Mouse (Mus musculus) CD4-positive, CD25-positive, alpha-beta regulatory T cell, adult 4 months (primary cell): ENCODE data around the gene Ddit4. TPM values are rescaled to one million over a fixed set of nuclear protein-coding genes. Genes with fewer than 3 reads are reported as not detected.
"Not testable (repeated sequence)": the region's sequence is repeated elsewhere in the genome, so short reads cannot be mapped to it uniquely, and the experiment has no call there.

Experiments used
- ATAC-seq: one replicate; pipeline ENCODE4 v1.8.0; 2017
- polyA plus RNA-seq, 2 experiments: library from polyadenylated mRNA; unstranded; fragments of 100-300 nt; shearing (Covaris generic); gene quantifications; one replicate each; pipeline ENCODE4 v1.2.1; 2017

The Ddit4 gene
- polyA plus RNA-seq, result 10 to 100 TPM; 16.6 to 32.8 TPM

GRCm38 (mm10) chr10:59951211-59952151 lies at the start of gene Ddit4:
Ddit4 (minus strand) TSS chr10:59951834.
- ATAC-seq, result peak; percentile 84

- no peak for ATAC-seq
Observed at GRCm38 (mm10) chr10:59999057-59999456, 47.4 kb upstream of the Ddit4 start.

- peak; percentile 32 for ATAC-seq
Observed at GRCm38 (mm10) chr10:59997591-59997990, 46.0 kb upstream of the Ddit4 start.

DNA sequence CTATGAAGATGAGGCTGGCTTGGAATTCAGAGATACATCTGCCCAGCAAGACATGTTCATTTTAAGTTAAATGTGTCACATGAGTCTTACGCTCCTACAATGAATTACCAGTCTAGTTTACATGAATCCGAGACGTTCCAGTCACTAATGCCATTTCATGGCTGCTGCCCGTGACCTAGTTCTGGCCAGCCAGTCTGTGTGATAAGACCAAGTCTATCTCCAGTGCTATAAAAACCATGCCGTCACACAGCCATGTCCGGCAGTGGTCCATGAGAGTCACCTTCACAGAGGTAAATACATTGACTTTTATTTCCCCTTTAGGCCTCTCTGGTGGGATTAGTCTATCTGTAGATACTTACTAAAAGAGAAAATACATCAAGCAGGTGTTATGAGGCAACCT lies 44.3 kb upstream of the Ddit4 start:
- ATAC-seq, result no peak

DNA sequence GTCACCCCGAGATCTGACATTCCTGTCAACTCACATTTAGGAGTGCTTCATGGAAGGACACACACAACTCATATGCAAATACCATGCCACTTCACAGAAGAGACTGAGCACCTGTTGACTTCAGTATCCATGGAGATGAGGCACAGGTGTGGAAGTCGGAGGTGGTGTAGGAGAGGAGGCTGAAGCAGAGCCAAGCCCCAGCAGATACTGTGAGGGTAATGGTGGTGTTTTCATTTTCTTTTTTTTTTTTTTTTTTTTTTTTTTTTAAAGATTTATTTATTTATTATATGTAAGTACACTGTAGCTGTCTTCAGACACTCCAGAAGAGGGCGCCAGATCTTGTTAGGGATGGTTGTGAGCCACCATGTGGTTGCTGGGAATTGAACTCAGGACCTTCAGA lies 42.2 kb upstream of the Ddit4 start:
- not testable (repeated sequence) for ATAC-seq

- ATAC-seq, result no peak
Observed at GRCm38 (mm10) chr10:59992024-59992423, 40.4 kb upstream of the Ddit4 start.

- no peak for ATAC-seq
Observed at GRCm38 (mm10) chr10:59991262-59991880, 39.7 kb upstream of the Ddit4 start.

- ATAC-seq, result no peak
Observed at GRCm38 (mm10) chr10:59990393-59990792, 38.8 kb upstream of the Ddit4 start.

DNA sequence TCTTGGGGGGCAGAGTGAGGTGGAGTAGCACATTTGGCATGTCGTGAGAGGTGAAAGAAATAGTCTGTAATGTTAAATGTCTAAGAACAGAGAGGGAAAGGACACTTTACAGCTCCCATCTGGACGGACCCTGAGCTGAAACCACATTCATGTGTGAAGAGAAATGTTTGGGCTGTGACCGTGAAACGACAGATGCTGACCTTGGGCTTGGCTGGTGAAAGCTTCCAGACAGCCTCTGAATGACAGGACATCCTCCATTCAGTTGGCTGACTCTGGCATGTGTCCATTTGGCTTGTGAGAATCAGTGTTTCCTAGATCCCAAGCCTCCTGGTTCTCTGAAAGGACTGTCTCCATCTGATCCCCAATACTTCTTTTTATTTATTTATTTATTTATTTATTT lies 36.4 kb upstream of the Ddit4 start:
- no peak for ATAC-seq

DNA sequence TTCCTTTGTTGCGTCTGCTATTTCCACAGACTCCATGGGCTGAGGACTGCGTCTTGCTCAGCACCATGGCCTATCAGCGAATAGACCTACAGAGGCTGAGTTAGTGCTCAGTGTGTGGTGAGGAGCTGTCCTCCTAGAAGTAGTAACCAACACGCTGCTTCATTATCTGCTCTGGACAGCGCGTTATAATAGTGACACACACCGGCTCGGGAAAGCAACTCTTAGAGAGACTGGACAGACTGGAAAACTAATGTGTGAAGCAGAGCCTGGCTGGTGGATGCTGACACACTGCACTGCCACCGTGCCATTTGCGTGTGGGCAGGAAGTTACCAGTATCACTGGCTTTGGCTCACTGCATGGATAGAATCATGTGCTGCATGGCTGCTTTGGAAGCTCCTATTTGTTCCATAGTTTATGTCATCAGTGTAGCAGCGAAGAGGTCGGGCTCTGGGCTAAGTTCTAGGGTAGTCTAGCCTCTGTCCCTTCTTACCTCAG lies 30.8 kb upstream of the Ddit4 start:
- ATAC-seq, result no peak

- no peak for ATAC-seq
Observed at GRCm38 (mm10) chr10:59981792-59982191, 30.2 kb upstream of the Ddit4 start.

DNA sequence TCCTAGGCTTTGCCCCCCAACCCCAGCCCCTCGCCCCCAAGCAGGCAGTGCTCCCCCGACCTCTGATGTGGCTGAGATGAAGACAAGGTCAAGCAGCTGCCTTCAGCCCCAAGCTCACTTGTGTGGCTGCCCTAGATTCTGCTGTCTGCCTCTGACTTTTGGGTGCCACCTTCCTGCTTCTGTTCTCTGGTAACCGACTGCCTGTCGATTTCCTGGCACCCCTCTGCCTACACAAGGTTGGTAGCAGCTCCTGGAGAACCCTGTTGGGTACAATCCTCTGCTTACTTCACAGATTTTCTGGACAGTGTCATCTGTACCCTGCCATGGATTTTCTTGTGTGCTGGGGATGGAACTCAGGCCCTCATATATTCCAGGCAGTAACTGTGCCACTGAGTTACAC lies 29.7 kb upstream of the Ddit4 start:
- peak; percentile 53 for ATAC-seq

GRCm38 (mm10) chr10:59980815-59981244 lies 29.2 kb upstream of the Ddit4 start:
- peak; percentile 68 for ATAC-seq

DNA sequence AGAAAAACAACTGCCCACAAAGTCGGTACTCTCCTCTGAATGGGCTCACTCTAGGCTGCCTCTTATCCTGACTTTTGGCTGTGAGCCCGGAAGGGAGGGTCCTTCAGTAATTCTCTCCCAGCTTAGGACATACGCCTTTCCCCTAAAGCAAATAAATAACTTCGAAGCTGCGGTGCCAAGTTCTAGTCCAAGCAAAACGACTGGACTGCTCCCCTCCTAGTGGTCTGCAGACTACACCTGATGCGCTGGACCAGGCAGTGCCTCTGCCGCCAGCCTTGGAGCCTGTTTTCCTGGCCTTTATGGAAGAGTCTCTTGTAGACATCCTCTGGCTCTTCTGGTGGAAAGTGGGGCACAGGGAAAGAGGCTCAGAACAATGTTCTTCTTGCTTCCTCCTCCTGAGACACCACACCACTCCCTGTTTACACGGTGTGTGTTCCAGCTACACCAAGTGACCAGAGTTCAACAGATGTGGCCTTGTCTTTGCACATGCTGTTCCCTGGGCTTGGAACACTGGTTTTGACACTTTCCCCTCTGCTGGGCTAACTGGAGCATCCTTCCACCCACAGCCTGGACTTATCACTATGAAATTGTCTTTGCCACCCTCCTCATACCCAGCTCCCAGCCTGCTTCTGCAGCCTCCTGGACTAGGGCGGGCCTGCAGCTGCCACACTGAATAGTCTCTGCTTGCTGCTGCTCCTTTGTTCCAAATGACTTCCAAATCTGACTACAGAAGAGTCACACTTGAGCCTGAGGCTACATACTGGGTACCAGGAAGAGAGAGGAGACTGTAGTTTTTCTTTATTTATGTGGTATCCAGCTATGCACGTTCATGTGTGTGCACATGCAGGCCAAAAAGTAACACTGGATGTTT lies 27.5 kb upstream of the Ddit4 start:
- ATAC-seq, result no peak

GRCm38 (mm10) chr10:59978401-59978800 lies 26.8 kb upstream of the Ddit4 start:
- no peak for ATAC-seq

GRCm38 (mm10) chr10:59977715-59978343 lies 26.2 kb upstream of the Ddit4 start:
- no peak for ATAC-seq

DNA sequence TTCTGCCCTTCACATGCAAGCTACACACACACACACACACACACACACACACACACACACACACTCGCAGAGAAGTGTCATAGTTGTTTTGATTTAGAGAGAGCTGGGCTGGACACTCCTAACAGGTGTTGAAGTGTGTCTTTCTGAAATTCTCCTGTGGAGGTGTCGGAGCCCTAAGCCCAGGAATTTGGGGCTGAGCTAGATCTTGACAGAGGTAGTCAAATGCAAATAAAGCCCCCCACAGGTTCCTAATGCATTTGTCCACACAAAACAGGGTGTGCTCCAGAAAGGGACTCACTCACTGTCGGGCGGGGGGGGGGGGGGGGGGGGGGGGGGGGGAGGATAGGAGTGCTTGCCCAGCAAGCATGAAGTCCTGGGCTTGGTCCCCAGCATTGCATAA lies 25.5 kb upstream of the Ddit4 start:
- ATAC-seq, result no peak

- ATAC-seq, result peak; percentile 27
Observed at GRCm38 (mm10) chr10:59974786-59975185, 23.2 kb upstream of the Ddit4 start.

DNA sequence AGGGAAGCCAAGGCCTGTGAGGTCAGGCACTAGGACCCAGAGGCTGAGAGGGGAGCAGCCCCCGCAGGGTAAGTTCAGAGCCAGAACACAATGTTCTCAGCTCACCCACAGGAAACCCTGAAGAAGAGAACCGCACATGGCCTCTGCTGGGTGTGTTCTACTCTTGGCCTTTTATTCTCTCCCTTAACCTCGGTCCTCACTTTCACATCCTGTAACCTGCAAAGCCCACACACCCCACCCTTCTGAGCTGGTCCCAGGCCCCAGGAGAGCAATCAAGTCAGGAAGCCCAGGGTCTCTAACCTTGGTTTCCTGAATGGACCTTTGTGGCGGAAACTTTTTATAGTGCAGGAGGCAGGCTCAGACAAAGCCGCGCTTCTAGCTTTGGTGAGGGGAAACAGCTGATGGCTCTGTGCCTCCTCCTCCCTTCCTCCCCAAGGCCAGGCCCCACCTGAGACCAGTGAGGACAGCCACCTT lies 22.6 kb upstream of the Ddit4 start:
- peak; percentile 85 for ATAC-seq

GRCm38 (mm10) chr10:59973400-59973799 lies 21.8 kb upstream of the Ddit4 start:
- ATAC-seq, result no peak

DNA sequence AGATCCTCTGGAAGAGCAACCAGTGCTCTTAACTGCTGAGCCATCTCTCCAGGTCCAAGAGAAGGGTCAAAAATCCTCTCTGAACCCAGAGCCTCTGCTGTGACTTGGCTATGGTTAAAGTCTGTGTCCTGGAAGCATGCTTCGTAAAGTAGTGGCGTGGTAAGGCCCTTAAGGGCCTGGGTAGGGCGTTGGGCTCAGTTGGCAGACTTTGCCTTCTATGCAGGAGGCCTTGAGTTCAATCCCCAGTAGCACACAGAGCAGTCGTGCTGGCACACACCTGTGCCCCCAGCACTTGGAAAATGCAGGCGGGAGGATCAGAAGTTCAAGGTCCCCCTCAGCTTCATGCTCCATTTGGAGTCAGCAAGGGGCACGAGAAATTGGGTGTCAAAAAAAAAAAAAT lies 21.4 kb upstream of the Ddit4 start:
- no peak for ATAC-seq

GRCm38 (mm10) chr10:59972534-59972933 lies 20.9 kb upstream of the Ddit4 start:
- no peak for ATAC-seq
